Mouse (Mus musculus): ENCODE results near the gene Vps50.

DNA sequence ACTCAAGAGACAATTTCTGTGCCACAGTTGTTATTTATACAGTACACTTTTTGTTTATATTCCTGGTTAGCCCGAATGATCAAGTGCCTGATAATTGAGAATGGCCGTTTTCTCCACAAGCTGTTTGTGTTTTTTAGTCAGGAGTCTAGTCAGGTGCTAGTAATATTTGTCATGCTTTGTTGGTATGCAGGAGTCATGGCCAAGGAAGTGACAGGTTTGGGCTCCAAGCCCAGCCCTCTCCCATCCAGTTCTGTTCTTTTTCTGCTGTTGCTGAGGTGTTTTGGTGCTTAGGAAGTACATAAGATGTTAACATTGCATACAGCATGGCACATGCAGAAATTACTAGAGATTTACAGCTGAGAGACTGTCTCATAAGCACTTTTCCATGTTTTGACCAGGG is 41.3 kb downstream of the Vps50 start:
- TF ChIP-seq CTCF (IDR thresholded peaks at IDR 0.05; ENCODE audit: control insufficient read depth, insufficient read depth, insufficient read length) (no peak), MYOD1 (IDR thresholded peaks at IDR 0.05; ENCODE audit: control insufficient read depth, insufficient read length, low read depth) (no peak), MAX (IDR thresholded peaks at IDR 0.05) (no peak), USF1 (IDR thresholded peaks at IDR 0.05; ENCODE audit: low read depth) (no peak)

All from C2C12 (cell line).